28 mouse cellular contexts compared by ENCODE assay signal in the genomic region with DNA sequence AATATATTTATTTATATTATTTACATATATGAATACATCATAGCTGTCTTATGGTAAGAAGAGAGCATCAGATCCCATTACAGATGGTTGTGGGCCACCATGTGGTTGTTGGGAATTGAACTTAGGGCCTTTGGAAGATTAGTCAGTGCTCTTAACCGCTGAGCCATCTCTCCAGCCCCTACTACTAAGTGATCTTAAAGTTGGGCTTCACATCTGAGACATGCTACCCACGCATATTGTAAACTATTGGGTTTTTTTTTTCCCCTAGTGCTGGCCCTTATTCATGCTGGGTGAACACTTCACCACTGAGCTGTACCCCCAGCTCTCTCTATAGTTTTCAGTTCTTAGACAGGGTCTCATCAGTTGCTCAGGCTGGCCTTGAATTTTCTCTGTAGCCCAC. TPM values are rescaled to one million over a fixed set of nuclear protein-coding genes. Genes with fewer than 3 reads are reported as not detected.
"Had no signal": no experiment of that assay in that cellular context is flagged by ENCODE, and none has a peak within 500 bp of the region (broad histone marks: within the 10 kb centered on the region; RNA-seq: fewer than 3 reads in every experiment).

No protein-coding gene starts in this region.

- ATAC-seq: hindbrain, embryonic 16.5 days; inflammation-experienced regulatory T-cells, adult 6 months; intestine, embryonic 15.5 days; intestine, postnatal 0 days had no signal

- H3K9ac ChIP-seq: heart, embryonic 12.5 days; hindbrain, embryonic 12.5 days; hindbrain, embryonic 14.5 days; intestine, embryonic 15.5 days; limb, embryonic 13.5 days; limb, embryonic 15.5 days; liver, embryonic 14.5 days had no signal

- DNase-seq: gastrocnemius, adult 2 months; gastrocnemius, postnatal 10 days; gastrocnemius, postnatal 25 days; heart, adult 18-20 months; heart, postnatal 10 days; heart, postnatal 4 days; kidney, adult 18-20 months; kidney, adult 8-10 months; kidney, postnatal 10 days; kidney, postnatal 25 days; kidney, postnatal 4 days; layer of hippocampus, adult 9-11 months; layer of hippocampus, postnatal 36 days; left cerebral cortex, postnatal 4 days had no signal

- H3K36me3 ChIP-seq: heart, embryonic 10.5 days; heart, embryonic 12.5 days; hindbrain, embryonic 12.5 days; intestine, embryonic 15.5 days; limb, embryonic 15.5 days had no signal

- H3K27me3 ChIP-seq: heart, embryonic 12.5 days; hindbrain, embryonic 12.5 days; intestine, embryonic 15.5 days; limb, embryonic 13.5 days; limb, embryonic 15.5 days had no signal

- H3K9me3 ChIP-seq: heart, embryonic 10.5 days; heart, embryonic 12.5 days; hindbrain, embryonic 10.5 days; hindbrain, embryonic 12.5 days; intestine, embryonic 15.5 days; limb, embryonic 13.5 days; limb, embryonic 15.5 days had no signal

- H3K4me2 ChIP-seq: heart, embryonic 12.5 days; hindbrain, embryonic 12.5 days; hindbrain, embryonic 14.5 days; intestine, embryonic 15.5 days; limb, embryonic 13.5 days; limb, embryonic 15.5 days had no signal

- H3K4me3 ChIP-seq: gastrocnemius, adult 2 months; heart, embryonic 10.5 days; heart, embryonic 12.5 days; hindbrain, embryonic 10.5 days; hindbrain, embryonic 12.5 days; intestine, embryonic 15.5 days; limb, embryonic 13.5 days; limb, embryonic 15.5 days had no signal

- H3K27ac ChIP-seq: gastrocnemius, adult 2 months; heart, embryonic 10.5 days; hindbrain, embryonic 10.5 days; hindbrain, embryonic 12.5 days; hindbrain, embryonic 14.5 days; intestine, embryonic 15.5 days; limb, embryonic 13.5 days; limb, embryonic 15.5 days; liver, embryonic 14.5 days had no signal

RNA-seq across cellular contexts. Expression of gene Rimbp2, which starts 57.7 kb away (rescaled TPM):
- total RNA-seq: gastrocnemius, postnatal 25 days; granulocyte monocyte progenitor cell, adult 5-6 weeks; heart, adult 18-20 months; liver, adult 2 months had no signal
- polyA plus RNA-seq: inflammation-experienced regulatory T-cells, adult 6 months; liver, adult 2 months had no signal
